Mouse (Mus musculus) brain, embryonic 14.5 days (tissue): ENCODE results near the gene Zfp462. TPM values are rescaled to one million over a fixed set of nuclear protein-coding genes. Genes with fewer than 3 reads are reported as not detected.

Source experiments
- DNase-seq: peaks from one replicate; pipeline ENCODE4 v3.0.0-alpha.2; 2011; ENCODE audit warnings: low read depth
- CTCF ChIP-seq: fragments of 200-500 bp; IDR thresholded peaks from 2 replicates; pipeline ENCODE4 v1.5.1; 2012; ENCODE audit warnings: inconsistent platforms, mild to moderate bottlenecking, moderate library complexity, borderline replicate concordance; ENCODE audit not compliant: insufficient read depth, insufficient read length; ENCODE audit errors: extremely low read depth
- POLR2A ChIP-seq: fragments of 200-500 bp; IDR thresholded peaks from 2 replicates; pipeline ENCODE4 v1.6.1; 2012; ENCODE audit warnings: mild to moderate bottlenecking, inconsistent platforms, borderline replicate concordance; ENCODE audit not compliant: poor library complexity, insufficient read depth, insufficient read length, severe bottlenecking; ENCODE audit errors: extremely low read depth
- polyA plus RNA-seq: library from polyadenylated mRNA; depleted of rRNA; stranded (reverse); fragments of >200 nt; gene quantifications from 2 replicates; pipeline ENCODE4 v1.2.3, GENCODE M21; 2012

The Zfp462 gene
- polyA plus RNA-seq, 1 experiment: 93.8 TPM

GRCm38 (mm10) chr4:55084080-55084688 lies 139.3 kb downstream of the Zfp462 start:
- no peak for DNase-seq
- TF ChIP-seq POLR2A (no peak), CTCF (no peak)

GRCm38 (mm10) chr4:55088153-55088552 lies 143.3 kb downstream of the Zfp462 start:
- DNase-seq: no peak
- no peak for TF ChIP-seq POLR2A
- no peak for TF ChIP-seq CTCF

DNA sequence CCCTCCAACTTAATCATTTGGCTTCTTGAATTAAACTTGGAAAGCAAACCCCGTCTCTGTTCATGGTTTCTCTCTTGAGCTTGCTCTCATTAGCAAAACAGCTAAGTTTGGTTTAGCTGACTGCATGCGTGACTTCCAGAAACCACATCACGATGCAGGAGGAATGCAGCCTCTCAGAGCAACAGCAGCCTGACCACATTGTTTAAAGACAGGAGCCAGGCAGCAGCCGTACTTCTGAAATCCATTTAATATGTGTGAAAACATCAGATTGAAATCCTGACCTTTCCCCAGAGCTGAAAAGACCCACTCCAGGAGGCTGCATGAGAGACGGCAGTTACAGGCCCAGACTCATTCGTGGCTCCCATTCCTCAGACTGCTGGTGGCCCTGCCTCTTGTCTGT lies 144.1 kb downstream of the Zfp462 start:
- DNase-seq: peak; percentile 60
- TF ChIP-seq CTCF: no peak
- TF ChIP-seq POLR2A: no peak

- TF ChIP-seq POLR2A: no peak
- no peak for TF ChIP-seq CTCF
- DNase-seq: no peak
Measured at GRCm38 (mm10) chr4:55097157-55097556, 152.3 kb downstream of the Zfp462 start.

DNA sequence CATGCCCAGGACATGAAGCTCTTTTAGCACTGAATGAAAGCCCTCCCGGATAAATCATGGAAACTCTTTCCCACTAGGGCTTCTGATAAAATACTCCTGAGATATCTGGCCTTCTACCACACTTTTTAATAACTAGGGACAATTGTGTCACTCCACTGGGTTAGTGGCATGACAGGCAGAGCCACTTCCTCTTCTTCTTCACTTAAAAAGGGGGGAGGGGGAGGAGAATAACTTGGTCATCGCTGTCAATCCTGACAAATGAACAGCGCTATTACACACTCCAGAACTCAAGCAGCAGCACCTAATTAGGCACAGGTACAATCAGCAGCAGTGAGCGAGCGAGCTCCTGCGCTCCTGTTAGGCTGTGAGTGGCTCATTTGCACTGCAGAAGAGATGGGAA lies 153.5 kb downstream of the Zfp462 start:
- TF ChIP-seq POLR2A (no peak), CTCF (no peak)
- DNase-seq: peak; percentile 39

GRCm38 (mm10) chr4:55100851-55101250 lies 156.0 kb downstream of the Zfp462 start:
- no peak for DNase-seq
- no peak for TF ChIP-seq POLR2A
- peak; percentile 20; the same call in 1 of the 2 replicates for TF ChIP-seq CTCF

- DNase-seq: no peak
- TF ChIP-seq POLR2A (no peak), CTCF (no peak)
Measured at GRCm38 (mm10) chr4:55101601-55102000, 156.8 kb downstream of the Zfp462 start.

- DNase-seq: no peak
- TF ChIP-seq POLR2A (no peak), CTCF (no peak)
Measured at GRCm38 (mm10) chr4:55102382-55102781, 157.5 kb downstream of the Zfp462 start.

- no peak for DNase-seq
- TF ChIP-seq CTCF (no peak), POLR2A (no peak)
Measured at GRCm38 (mm10) chr4:55103575-55103974, 158.7 kb downstream of the Zfp462 start.

DNA sequence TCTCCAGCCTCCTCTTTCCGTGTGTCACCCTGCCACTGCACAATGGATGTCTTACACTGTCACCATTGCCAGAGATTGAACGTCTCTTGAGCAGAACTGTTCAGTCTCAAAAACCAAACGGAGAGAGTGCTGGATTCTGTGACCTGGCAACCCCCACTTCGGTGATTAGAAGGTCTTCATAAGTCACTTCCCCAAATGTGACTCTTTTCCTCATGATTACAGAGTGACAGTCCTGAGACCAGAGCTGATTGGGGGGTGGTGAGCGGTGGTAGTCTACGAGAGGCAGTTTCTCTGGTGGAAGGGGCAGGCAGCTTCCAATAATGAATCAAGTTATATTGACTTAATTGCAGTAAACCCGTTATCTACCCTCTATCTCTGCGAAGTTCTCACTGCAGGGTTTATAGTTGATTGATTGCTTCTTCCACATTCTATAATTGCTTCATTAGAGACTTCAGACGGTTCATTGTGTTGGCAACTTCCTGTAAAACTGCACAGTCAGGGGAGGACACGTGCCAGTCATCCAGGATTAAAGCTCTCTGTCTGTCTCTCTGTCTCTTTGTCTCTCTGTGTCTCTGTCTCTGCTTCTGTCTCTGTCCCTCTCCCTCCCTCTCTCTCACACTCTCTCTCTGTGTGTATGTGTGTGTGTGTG lies 173.1 kb downstream of the Zfp462 start:
- DNase-seq: peak; percentile 40
- no peak for TF ChIP-seq POLR2A
- TF ChIP-seq CTCF: no peak

DNA sequence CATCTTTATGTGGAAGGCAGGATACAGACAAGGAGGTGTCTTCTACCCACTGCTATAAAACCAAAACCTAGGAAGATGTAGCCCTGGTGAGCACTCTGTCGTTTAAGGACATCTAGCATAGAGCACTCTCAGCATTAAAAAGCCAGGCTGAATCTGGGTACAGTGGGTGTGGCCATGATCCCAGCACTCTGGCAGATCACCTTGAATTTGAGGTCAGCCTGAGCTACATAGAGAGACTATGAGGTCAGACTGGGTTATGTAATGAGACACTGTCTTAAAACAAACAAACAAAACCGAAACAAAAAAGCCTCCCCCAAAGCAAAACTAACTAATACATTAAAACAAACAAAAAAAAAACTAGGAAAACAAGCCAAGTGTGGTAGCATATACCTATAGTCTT lies 176.3 kb downstream of the Zfp462 start:
- no peak for TF ChIP-seq CTCF

GRCm38 (mm10) chr4:55121952-55122351 lies 177.1 kb downstream of the Zfp462 start:
- DNase-seq: peak; percentile 52
- TF ChIP-seq POLR2A: no peak
- no peak for TF ChIP-seq CTCF

More for the DNA sequence above, 176.3 kb downstream of the Zfp462 start:
- DNase-seq: no peak

DNA sequence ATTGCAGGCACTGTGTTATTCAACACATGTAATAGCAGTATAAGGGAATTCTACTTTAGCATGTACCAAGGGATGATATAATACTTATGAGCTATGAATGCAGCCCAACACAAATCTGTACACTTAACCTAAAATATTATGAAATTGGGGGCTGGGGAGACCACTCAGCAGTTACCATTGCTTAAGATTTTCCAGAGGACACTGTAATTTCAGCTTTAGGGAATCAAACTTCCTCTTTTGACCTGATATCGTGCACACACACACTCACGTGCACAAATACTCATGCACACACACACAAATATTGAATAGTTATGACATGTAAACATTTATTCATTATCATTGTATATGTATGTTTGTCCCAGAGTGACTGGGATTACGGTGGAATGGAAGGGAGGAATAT lies 179.3 kb downstream of the Zfp462 start:
- TF ChIP-seq CTCF (no peak), POLR2A (no peak)
- DNase-seq: no peak
